Mouse (Mus musculus): Measurements from ENCODE around the gene Vegfb.

The Vegfb gene

DNA sequence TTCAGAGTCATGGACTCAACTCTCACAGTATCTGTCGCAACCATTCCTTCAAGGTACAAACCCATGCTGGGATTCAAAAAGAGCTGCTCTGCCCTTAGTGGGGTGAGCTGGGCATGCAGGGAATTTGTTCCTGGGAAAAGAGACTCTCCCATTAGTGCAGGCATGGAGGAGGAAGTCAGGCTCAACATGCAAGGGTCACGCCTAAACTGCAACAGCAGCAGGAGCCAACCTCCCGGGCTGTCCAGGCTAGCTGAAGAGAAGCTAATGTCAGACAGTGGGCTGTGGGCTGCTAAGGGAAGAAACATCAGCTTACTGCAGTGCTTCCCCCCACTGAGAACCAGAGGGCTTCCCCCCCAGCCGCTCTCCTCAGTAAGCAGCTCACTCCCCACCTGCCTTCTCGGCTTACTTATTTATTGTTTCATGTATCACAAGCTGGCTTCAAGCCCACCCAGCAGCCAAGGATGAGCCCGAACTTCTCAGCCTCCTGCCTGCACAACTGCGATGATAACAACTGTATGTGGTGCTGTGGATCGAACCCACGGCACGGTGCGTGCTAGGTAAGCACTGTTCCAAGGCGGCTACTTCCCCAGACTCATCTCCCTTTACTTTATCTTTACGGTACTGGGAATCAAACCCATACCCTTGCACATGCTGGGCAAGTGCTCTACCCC lies 15.1 kb downstream of the Vegfb start:
- 90% methylated on average over 13 of the region's 13 CpGs for WGBS

DNA sequence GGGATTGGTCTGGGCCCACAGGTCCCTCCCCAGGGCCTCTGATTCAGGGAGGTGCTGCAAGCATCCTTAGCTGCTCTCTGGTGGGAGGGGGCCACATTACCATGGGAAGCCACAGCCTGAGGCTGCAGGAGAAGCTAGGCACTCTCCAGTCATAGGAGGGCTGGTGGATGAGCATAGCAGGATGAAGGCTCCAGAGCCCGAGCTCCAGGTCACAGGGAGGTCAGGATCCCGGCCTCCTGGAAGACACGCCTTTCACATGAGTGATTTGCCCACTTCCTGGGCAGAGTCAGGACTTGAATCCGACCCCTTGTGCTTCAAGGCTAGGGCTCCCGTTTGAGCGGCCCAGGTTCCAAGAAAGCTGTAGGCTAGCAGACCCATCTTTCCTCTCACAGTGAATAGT lies 15.8 kb downstream of the Vegfb start:
- WGBS = 72% methylated on average over 6 of the region's 6 CpGs

DNA sequence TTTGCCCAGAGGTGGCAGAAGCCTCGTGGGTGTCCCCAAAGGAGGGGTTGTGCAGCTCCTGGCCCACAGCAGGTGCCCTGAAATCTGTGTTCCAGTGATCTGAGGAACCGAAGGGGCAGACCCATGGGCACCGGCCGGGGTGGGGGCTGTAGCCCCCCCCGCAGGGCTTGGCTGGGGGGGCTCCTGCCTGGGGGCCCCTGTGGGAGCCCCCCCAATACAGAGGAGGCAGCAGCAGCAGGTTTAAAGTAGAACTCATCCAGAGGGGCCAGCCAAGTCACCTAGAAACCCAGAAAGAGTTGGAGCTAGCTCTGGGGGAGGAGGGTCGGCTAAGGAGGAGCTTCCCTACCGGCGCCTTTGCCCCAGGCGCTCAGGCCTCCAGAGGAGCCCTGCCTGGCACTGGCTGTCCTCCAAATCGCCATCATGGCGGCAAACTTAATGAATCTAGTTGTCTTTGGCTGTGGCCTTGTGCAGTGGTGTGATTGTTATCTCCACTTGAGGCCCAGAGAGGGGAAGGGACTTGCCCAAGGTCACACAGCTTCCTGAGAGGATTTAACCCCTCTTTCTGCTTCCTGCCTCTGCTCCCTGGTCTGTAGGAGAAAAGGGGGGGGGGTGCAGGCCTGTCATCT lies 16.9 kb downstream of the Vegfb start:
- WGBS = 29% methylated on average over 11 of the region's 11 CpGs

DNA sequence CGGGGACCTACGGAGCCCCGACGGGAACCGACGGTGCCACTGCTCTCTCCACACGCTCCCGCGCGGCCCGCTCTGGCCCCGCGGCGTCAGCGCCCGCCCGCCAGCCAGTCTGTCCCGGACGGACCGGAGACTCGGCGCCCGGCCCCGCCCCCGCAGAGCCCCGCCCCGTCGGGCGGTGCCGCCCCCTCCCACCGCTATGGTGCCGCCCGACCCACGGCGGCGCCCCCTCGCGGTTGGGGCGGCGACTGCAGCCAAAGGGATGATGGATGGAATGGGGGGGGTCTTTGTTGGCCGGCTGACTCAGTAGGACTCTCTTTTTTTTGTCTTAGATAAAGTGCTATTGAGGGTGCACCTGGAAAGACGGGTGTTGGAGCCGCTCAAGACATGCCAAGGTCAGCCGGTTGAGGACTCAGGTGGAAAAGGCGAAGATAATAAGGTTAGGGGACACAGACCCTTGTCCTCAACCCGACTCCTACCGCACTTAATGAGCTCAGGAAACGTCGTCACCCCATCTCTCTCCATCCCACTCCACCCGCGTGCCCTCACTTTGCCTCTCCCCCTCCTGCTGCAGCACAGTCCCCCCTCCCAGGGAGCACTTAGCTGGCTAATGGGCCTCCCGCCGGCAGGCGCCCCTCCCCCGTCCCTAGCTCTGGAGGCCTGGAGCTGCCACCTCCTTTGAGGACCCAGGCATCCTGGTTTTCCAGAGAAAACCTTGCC lies 17.6 kb downstream of the Vegfb start:
- WGBS = 2% methylated on average over 55 of the region's 55 CpGs

DNA sequence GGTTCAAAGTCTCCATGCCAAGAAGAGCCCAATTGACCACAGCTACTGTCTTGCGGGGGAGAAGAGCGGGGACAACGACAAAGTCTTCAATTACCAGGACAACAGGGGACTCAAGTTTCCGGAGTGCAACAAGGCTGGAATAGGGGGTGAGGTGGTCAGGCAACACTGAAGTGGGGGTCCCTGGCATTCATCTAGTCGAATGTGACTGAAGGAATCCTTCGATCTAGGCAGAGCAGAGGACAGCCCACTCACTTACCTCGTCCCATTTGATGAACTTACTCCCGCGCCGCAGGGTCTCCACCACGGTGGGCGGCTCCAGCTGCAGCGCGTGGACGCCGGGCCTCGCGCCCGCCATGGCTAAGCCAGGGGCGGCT lies 18.2 kb downstream of the Vegfb start:
- 9% methylated on average over 20 of the region's 20 CpGs for WGBS

DNA sequence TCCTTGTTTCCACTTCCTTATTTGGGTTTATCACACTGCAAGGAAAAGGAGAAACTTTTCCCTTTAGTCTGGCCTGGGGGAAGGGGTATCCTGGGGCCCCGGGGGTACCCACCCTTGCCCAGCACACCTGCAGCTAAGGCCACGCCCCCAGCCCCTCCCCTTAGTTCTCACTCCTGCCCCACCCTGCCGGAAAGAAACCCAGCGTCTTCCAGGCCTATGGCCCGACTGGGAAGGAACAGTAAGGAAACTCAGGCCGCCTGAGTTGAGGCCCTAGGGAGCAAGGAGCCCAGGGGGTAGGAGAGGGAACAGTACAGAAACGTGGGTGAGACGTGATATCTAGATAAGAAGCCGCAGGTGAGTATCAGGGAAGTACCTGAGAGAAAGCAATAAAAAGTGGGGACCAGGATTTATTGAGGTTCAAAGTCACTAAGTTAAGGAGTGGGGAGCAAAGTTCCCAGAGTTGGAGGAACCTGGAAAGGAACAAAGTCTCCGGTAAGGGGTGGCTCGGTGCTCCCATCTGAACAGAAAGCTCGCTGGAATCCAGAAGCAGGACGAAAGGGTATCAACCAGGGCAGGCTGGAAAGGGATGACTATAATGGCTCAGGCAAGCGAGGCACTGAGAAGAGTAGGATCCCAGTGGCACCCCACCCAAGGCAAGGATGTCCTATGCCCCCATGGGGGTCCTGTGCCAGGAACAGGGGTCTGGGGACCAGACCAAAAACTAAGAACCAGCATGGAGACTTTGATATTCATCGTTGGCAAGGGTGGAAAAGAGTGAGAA lies 18.8 kb downstream of the Vegfb start:
- WGBS = 40% methylated on average over 15 of the region's 15 CpGs

DNA sequence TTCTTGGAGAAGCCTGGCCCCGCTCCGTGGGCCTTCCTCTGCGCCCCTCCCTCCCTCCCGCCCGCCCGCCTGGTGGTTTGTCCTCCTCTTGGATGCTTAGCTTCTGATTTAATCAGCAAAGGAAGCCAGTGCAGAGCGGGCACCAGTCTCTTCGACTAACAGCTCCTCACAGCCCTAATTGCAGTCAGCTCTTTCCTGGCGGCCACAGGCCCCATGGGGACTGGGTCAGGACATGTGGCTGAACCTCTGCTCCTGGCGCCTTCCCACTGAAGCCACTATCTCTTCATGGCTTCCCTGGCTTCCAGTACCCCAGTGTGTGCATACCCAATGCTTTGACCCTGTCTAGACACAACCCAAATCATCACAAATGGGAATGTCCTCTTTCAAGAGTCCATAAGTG lies 31.0 kb downstream of the Vegfb start:
- 89% methylated on average over 10 of the region's 10 CpGs for WGBS

DNA sequence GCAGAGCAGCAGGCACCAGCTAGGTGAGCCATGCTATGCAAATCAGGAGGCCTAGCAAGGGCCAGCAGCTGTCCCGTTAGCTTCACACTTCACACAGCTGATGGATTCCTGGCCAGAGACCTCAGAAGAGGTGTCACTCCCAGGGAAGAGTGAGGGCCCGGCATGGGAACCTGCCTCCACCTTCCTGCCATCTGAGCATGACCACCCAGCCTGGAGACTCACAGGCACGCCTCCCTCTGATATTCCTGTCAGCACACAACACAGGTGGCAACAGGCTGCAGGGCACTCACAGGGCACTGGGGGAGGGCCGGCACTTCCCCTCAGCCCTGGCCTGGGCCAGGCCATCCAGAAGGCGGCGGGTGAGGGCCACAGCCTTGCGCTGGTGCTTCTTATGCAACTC lies 32.0 kb downstream of the Vegfb start:
- 89% methylated on average over 7 of the region's 7 CpGs for WGBS

DNA sequence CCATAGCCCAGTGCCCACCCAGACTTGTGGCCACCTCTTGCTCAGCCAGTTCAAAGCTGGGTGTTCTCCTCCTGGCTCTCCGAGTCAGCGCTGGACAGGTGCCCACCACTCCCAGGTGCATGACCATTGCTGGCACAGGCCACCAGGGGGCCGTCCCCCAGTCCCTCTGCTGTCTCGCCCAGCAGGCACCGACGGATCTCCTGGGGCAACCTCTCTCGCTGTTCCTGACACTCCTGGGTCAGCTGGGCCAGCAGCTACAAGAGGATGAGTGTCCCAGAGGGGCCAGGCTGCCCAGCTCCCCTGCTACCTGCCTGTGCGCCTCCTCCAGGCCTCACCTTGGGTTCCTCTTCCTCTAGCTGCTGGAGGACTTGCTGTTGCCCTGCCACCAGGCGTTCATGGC lies 33.4 kb downstream of the Vegfb start:
- 56% methylated on average over 9 of the region's 9 CpGs for WGBS

DNA sequence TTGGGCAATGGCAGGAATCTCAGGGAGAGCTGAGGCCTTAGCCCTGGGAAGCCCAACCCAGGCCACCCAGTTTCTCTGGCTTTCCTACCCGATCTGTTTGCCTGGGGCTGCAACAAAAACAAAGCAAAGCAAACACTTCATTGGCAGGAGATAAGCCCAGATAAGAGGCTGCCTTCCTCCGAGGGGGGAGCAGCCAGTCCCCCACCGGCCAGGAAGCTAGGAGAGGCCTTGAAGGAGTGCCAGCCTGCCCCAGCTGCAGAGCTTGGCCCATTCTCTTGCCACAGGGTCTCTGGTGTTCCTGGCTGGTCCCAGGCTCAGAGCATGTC lies 34.8 kb downstream of the Vegfb start:
- WGBS = 12% methylated on average over 3 of the region's 3 CpGs

DNA sequence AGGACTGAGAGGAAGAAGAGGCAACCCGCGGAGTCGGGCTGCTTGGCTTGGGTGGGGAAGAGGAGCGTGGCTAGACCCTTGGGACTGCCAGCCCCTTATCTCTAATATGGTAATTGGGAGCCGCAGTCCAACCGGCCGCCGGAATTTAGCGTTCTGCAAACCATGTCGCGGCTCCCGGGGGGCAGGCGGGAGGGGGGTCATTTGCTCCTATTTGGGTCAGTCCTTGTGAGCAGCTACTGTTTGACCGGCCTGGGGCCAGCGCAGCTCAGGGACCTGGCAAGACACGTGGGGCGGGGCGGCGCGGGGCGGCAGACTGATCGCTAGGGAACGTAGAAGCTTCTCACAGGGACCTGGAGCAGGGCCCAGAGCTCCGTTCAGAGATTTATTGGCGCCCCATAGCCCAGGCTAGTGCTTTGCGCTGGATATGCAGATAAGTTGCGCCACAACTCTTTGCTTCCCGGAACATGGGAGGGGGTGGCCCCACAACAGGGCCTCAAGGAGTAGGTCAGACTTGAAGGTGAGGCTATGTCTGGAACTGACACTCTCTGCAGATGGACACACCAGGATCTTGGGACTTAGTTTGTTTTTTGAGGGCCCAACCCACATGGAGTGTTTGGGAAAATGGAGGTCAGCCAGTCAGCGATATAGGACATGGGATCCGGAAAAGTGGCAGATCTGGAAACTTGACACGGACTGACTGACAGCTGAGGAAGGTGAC lies 35.3 kb downstream of the Vegfb start:
- 3% methylated on average over 31 of the region's 31 CpGs for WGBS

DNA sequence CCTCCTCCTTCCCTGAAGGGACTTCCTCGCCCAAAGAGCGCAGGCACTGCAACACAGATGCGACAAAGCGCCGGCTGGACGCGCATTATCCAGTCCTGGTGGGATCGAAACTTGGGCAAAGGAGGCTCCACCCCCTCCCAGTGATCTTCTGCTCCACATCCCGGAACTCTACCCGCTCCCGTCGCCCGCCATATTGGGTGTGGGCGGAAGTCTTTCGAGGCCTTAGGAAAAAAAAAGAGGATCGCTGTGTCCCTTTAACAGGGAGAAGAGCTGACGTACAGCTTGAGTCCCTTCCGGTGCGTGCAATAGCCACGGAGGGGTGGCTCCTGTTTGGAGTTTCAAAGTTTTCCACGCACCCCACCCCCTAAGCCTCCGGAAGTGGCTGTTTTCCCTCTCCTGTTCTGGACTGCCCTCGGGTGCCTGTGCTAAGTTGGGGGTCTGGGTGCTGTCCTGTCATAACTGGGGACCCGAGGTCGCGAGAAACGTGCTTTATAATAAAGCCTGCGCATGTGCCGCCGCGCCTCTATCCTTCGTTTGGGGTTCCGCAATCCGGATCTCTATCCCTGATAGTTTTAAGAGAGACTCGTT lies 36.0 kb downstream of the Vegfb start:
- WGBS = under 1% methylated on average over 35 of the region's 35 CpGs

DNA sequence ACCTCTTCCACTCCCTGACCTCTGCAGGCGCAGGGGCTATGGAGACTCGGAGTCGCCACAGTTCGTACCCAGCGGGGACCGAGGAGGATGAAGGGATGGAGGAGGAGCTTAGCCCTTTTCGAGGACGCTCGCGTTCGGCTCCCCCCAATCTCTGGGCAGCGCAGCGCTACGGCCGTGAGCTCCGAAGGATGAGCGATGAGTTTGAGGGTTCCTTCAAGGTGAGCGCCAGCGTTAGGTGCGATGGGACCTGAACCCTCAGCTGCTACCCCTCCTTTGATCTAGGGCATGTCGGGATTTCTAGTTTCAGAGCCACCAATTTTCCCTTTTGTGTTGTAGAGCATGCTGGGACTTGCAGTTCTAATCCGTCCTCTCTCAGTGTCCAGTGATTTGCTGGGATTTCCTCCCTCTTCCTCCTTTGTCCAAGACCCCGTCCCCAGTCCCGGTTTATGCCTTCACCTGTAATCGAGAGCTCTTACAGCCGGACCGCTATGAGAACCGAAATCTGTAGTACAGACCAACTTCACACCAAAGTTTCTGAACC lies 36.8 kb downstream of the Vegfb start:
- WGBS = under 1% methylated on average over 28 of the region's 28 CpGs

DNA sequence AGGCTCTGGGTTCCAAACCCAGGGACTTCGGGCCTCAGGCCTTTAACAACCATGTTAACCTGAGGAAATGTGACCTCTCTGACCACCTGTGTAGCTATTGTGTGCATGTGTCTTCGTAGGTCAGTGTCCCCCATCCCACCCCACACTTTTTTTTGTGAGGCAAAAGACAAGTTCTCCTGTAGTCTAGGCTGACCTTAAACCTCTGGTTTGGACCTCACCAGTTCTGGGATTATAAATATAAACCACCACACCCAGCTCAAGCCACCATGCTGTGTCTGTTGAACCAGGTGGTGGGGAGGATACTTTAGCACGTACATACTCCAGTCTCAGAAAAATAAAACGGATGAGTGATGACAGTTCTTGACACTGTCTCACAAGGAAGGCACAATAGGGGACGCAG lies 37.5 kb downstream of the Vegfb start:
- 46% methylated on average over 5 of the region's 5 CpGs for WGBS

DNA sequence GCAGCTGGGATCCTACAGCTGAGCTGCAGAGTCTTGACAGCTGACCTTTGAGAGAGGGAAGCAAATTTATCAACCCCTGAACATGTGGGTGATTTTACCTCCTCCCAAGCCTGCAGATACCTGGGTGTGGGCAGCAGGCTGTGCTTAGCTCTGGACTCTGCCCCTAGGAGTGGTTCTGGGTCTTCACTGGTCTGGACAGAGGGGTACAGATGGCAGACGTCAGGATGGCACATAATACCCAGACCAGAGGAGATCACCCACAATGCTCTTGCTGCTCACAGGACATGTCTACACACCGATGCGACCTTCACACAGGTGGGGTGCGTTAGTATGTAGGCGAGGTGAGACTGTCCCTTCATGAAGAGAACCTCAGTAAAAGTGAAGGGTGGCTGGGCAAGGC lies 37.9 kb downstream of the Vegfb start:
- WGBS = 94% methylated on average over 5 of the region's 5 CpGs

DNA sequence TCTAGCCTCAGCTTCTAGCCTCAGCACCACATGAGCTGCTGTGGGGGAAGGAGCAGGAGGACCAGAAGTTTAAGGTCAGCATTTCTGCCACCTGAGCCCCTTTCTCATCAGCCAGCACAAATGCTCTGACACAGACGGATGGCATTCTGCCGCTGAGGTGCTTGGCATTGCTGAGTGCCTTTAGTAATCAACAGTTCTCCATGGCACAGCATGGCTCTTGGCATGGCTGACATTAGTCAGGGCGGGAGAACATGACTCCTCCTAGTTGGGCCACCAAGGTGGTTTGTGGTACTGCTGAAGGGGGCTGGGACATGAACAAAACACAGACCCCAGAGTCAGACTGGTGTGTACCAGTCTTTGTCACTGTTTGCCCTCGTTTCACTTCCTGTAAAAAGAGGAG lies 39.3 kb downstream of the Vegfb start:
- WGBS = 64% methylated on average over 4 of the region's 4 CpGs

DNA sequence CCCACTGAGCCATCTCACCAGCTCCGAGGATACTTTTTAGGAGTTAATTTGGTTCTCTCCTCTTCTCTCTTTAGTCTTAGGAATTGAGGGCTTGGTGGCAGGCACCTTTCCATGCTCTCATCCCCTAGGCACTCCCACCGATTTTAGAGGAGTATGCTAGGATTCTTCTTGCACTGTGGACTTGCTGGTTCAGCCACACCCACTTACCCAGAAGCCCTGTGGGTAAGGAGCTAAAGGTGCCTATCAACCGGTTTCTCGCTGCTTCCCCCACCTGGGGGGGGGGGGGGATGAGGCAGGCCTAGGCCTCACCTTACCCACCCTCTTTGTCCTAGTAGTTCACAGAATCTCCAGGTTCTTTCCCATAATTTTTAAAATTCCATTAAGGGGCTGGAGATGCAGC lies 39.7 kb downstream of the Vegfb start:
- 62% methylated on average over 4 of the region's 4 CpGs for WGBS

DNA sequence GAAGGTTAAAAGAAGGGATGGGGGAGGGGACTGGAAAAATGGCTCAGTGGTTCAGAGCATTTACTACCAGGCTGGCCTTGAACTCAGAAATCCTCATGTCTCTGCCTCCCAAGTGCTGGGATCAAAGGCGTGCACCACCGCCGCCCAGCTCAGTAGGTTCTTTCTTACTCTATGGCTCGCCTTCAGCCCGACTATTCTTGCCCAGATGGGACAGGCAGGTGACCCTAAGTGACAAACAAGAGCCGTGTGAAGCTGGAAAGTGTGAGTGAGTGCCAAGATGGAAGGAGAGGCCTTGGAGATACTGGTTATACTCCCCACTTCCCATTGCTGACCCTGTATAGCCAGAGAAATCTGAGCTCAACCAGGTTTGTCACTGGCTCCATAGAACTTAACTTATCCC lies 43.7 kb downstream of the Vegfb start:
- 88% methylated on average over 6 of the region's 6 CpGs for WGBS

DNA sequence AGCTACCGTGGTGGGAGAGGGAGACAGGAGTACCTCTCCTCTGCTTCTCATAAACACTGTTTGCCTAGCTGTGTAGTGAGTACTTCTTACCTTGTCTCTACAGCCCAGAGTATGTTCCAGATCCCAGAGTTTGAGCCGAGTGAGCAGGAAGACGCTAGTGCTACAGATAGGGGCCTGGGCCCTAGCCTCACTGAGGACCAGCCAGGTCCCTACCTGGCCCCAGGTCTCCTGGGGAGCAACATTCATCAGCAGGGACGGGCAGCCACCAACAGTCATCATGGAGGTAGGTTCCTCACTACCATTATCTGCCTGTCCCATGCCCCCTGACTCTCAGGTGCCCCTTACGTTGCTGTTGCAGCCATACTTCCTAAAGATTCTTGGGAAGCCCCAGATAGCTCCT lies 44.7 kb downstream of the Vegfb start:
- 26% methylated on average over 5 of the region's 5 CpGs for WGBS

DNA sequence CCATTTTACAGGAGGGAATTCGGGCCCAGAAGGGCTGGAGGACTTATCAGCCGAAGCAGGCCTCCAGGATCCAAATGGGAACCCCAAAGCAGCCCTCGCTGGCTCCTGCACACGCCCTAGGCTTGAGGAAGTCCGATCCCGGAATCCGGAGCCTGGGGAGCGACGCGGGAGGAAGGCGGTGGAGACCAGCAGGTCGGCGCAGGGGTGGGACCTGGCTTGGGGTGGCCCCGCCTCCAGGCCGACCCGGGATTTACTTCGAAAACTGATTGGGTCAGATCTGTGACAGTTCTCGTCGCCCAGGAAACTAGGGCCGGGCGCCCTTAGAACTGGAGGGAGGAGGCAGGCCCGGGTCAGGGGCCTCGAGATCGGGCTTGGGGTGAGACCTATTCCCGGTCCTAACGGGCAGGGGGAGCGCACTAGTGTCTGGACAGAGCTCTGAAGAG lies 45.2 kb downstream of the Vegfb start, which contains the start of gene Gpr137:
Gene Gpr137 (minus strand): TSS at position 232 of the 443 bp plus-strand sequence.
- under 1% methylated on average over 27 of the region's 27 CpGs for WGBS

Data from cerebral cortex, adult 2 months (tissue).